In the genomic region with DNA sequence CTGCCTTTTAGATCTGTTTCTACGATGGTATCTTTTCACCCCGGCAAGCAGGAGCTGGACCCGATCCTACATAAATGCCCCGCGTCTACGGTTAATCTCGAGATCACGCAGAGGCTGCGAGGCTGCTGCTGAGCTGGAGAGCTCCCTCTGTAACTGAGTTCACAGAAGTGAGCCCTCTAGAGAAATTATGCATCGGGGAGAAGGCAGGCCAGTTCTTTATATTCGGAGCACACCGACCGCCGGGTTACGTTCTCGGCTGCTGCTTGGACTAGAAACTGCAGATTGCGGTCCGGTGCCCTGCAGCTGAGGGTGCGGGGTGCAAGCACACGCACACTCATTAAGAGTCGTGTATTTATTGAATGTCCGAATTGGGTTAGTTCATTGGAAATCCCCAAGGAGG, we compare ENCODE assay signal across 9 mouse cellular contexts. TPM values are rescaled to one million over a fixed set of nuclear protein-coding genes. Genes with fewer than 3 reads are reported as not detected.
DNase-seq lines count a peak whose midpoint lies in the region; ATAC-seq and TF ChIP-seq lines count a peak whose summit lies in the region.
"Had no signal": no experiment of that assay in that cellular context is flagged by ENCODE, and none has a peak within 500 bp of the region (broad histone marks: within the 10 kb centered on the region; RNA-seq: fewer than 3 reads in every experiment).

No protein-coding gene starts in this region.

- peak; percentile 3; the same call in 1 of the 2 replicates for ATAC-seq in forebrain, postnatal 0 days
- ATAC-seq in midbrain, embryonic 16.5 days = 0 out of 2 replicates have a peak, but pooled peaks have one; percentile 1
- ATAC-seq in inflammation-experienced regulatory T-cells, adult 6 months = no peak
- no peak for ATAC-seq in CD4-positive, CD25-positive, alpha-beta regulatory T cell, adult 4 months

- no peak overlapping the region for H3K27ac ChIP-seq in heart, adult 2 months
- no peak overlapping the region for H3K27ac ChIP-seq in bone marrow macrophage, adult 2 months (ENCODE audit: insufficient read depth, low read depth, low read length)
- peak overlapping the region; percentile 99 for H3K27ac ChIP-seq in forebrain, postnatal 0 days (ENCODE audit: low read depth, low read length)
- peak overlapping the region; percentile 99 for H3K27ac ChIP-seq in midbrain, embryonic 16.5 days (ENCODE audit: low read length)

- H3K36me3 ChIP-seq in heart, adult 2 months (ENCODE audit: control insufficient read depth, insufficient read depth, low read length) = no peaks in the 10 kb centered on the region
- peaks cover 17% of the 10 kb centered on the region for H3K36me3 ChIP-seq in forebrain, postnatal 0 days (ENCODE audit: insufficient read depth)
- no peaks in the 10 kb centered on the region for H3K36me3 ChIP-seq in midbrain, embryonic 16.5 days (ENCODE audit: control insufficient read depth, insufficient read depth, low read length)

- H3K27me3 ChIP-seq in heart, adult 2 months (ENCODE audit: control insufficient read depth, insufficient read depth, low read length) = peaks cover 37% of the 10 kb centered on the region
- no peaks in the 10 kb centered on the region for H3K27me3 ChIP-seq in forebrain, postnatal 0 days (ENCODE audit: insufficient read depth, low read length)
- H3K27me3 ChIP-seq in midbrain, embryonic 16.5 days (ENCODE audit: control insufficient read depth, insufficient read depth, low read depth, low read length) = no peaks in the 10 kb centered on the region

- H3K9me3 ChIP-seq in forebrain, postnatal 0 days (ENCODE audit: low read length) = no peaks in the 10 kb centered on the region
- H3K9me3 ChIP-seq in midbrain, embryonic 16.5 days (replicated peaks; ENCODE audit: control insufficient read depth, low read length, poor library complexity, severe bottlenecking) = no peaks in the 10 kb centered on the region

- H3K79me2 ChIP-seq in heart, adult 2 months (replicated peaks; ENCODE audit: control insufficient read depth, insufficient read depth, low read length) = no peaks in the 10 kb centered on the region

- peak overlapping the region; percentile 36; the same call in 1 of the 2 replicates for H3K4me3 ChIP-seq in heart, adult 2 months
- H3K4me3 ChIP-seq in bone marrow macrophage, adult 2 months (ENCODE audit: insufficient read depth, low read length) = peak overlapping the region; percentile 24
- H3K4me3 ChIP-seq in forebrain, postnatal 0 days (ENCODE audit: low read depth, low read length) = peak overlapping the region; percentile 75
- peak overlapping the region; percentile 89 for H3K4me3 ChIP-seq in midbrain, embryonic 16.5 days (ENCODE audit: low read depth, low read length)

- H3K9ac ChIP-seq in heart, adult 2 months (ENCODE audit: low read depth, low read length) = no peak overlapping the region
- peak overlapping the region; percentile 96 for H3K9ac ChIP-seq in forebrain, postnatal 0 days
- peak overlapping the region; percentile 70 for H3K9ac ChIP-seq in midbrain, embryonic 16.5 days (ENCODE audit: low read depth, low read length)

- H3K4me1 ChIP-seq in heart, adult 2 months (ENCODE audit: control insufficient read depth, insufficient read depth, low read length) = no peaks in the 10 kb centered on the region
- H3K4me1 ChIP-seq in bone marrow macrophage, adult 2 months (ENCODE audit: control insufficient read depth, insufficient read depth, low read length) = no peaks in the 10 kb centered on the region
- no peaks in the 10 kb centered on the region for H3K4me1 ChIP-seq in forebrain, postnatal 0 days (ENCODE audit: insufficient read depth)
- H3K4me1 ChIP-seq in midbrain, embryonic 16.5 days (ENCODE audit: control insufficient read depth, insufficient read depth, low read length) = peaks cover 16% of the 10 kb centered on the region

- TF ChIP-seq EP300 in heart, adult 2 months (IDR thresholded peaks at IDR 0.05; ENCODE audit: insufficient read depth, low read depth, low read length) = no peak

- WGBS in heart, adult 2 months = under 1% methylated on average over 22 of the region's 22 CpGs
- WGBS in forebrain, postnatal 0 days = under 1% methylated on average over 22 of the region's 22 CpGs
- under 1% methylated on average over 22 of the region's 22 CpGs for WGBS in midbrain, embryonic 16.5 days

- H3K4me2 ChIP-seq in forebrain, postnatal 0 days (ENCODE audit: low read depth) = peak overlapping the region; percentile 98
- H3K4me2 ChIP-seq in midbrain, embryonic 16.5 days (ENCODE audit: low read length) = peak overlapping the region; percentile 75

- no peak for TF ChIP-seq CTCF in heart, adult 2 months (IDR thresholded peaks at IDR 0.05)
- TF ChIP-seq CTCF in bone marrow macrophage, adult 2 months (IDR thresholded peaks at IDR 0.05; ENCODE audit: low read depth, low read length) = no peak
- TF ChIP-seq CTCF in forebrain, postnatal 0 days (IDR thresholded peaks at IDR 0.05; ENCODE audit: low read depth) = peak; percentile 12; the same call in 1 of the 2 replicates

- no peak for TF ChIP-seq POLR2A in heart, adult 2 months (IDR thresholded peaks at IDR 0.05; ENCODE audit: insufficient read depth, low read depth, low read length)
- no peak for TF ChIP-seq POLR2A in bone marrow macrophage, adult 2 months (IDR thresholded peaks at IDR 0.05; ENCODE audit: borderline replicate concordance, low read depth, low read length)

- peak in 1 of 2 experiments; percentile 37 for DNase-seq in heart, adult 2 months
- DNase-seq in heart, postnatal 14 days = no peak
- peak; percentile 86 for DNase-seq in forebrain, postnatal 0 days
- DNase-seq in kidney, postnatal 4 days = peak; percentile 52 to 69

- intact Hi-C loops in heart, adult 2 months (cut with DNase I) = loop anchor here (5.0 to 10.0 kb wide), 2 partner anchors 797 to 1429 kb away; no protein-coding TSS in a partner anchor
- intact Hi-C loops in heart, postnatal 14 days (cut with DNase I) = loop anchor here (5.0 to 10.0 kb wide), 3 partner anchors 439 to 1539 kb away; no protein-coding TSS in a partner anchor

RNA-seq across cellular contexts. Expression of a gene that starts 1.7 kb away (rescaled TPM):
- not detected for total RNA-seq in heart, adult 2 months (2021)
- not detected in 2 replicates for polyA plus RNA-seq in heart, adult 2 months (2012; rRNA removed)
- total RNA-seq in heart, postnatal 14 days (2021) = not detected
- not detected in 2 replicates for polyA plus RNA-seq in bone marrow macrophage, adult 2 months (2012; ENCODE audit: insufficient read depth, insufficient read length, missing spikeins)
- 76.9 and 81.4 TPM in 2 replicates for total RNA-seq in forebrain, postnatal 0 days (2014; rRNA removed)
- 22.7 and 28.0 TPM in 2 replicates for polyA plus RNA-seq in forebrain, postnatal 0 days (2015; fragmentation: Nextera tagmentation; extraction: Ambion mirVana)
- 14.3 and 14.9 TPM in 2 replicates for polyA plus RNA-seq in midbrain, embryonic 16.5 days (2015; fragmentation: Nextera tagmentation; extraction: Ambion mirVana)
- not detected for polyA plus RNA-seq in inflammation-experienced regulatory T-cells, adult 6 months (2017; shearing (Covaris generic))
- polyA plus RNA-seq in CD4-positive, CD25-positive, alpha-beta regulatory T cell, adult 4 months (2017; shearing (Covaris generic)) = under 1 TPM in 1 of 2 experiments, not detected in 1; 0.08 TPM
- total RNA-seq: MEL had no signal

Comparison
In these comparisons a context has a peak if more than half of its experiments do, and no peak if none do; other contexts are left out.
1. DNase-seq: peak in forebrain, postnatal 0 days (single experiment) and kidney, postnatal 4 days (2 of 2); none in heart, postnatal 14 days (0 of 2).
2. H3K27ac ChIP-seq: peak in forebrain, postnatal 0 days (single experiment) and midbrain, embryonic 16.5 days (single experiment); none in heart, adult 2 months (single experiment) and bone marrow macrophage, adult 2 months (single experiment).
3. H3K4me3 ChIP-seq: peak in every context shown above with its lines; median percentile 89 in midbrain, embryonic 16.5 days; 75 in forebrain, postnatal 0 days; 36 in heart, adult 2 months; 24 in bone marrow macrophage, adult 2 months.
4. ATAC-seq: peak in forebrain, postnatal 0 days (single experiment) and midbrain, embryonic 16.5 days (single experiment); none in inflammation-experienced regulatory T-cells, adult 6 months (single experiment) and CD4-positive, CD25-positive, alpha-beta regulatory T cell, adult 4 months (single experiment).
5. RNA of a gene that starts 1.7 kb away (polyA plus RNA-seq): 22.7 to 28.0 TPM in forebrain, postnatal 0 days and 14.3 to 14.9 TPM in midbrain, embryonic 16.5 days; 0.08 TPM in CD4-positive, CD25-positive, alpha-beta regulatory T cell, adult 4 months, not detected in bone marrow macrophage, adult 2 months, not detected in heart, adult 2 months and not detected in inflammation-experienced regulatory T-cells, adult 6 months; every median in the first group is over 10 times any median in the second.